Mouse (Mus musculus) kidney, adult 2 months (tissue): Measurements from ENCODE around the gene Gpx4. TPM values are rescaled to one million over a fixed set of nuclear protein-coding genes. Genes with fewer than 3 reads are reported as not detected.
A peak's percentile ranks its signal among the peaks of the same experiment; 100 is the strongest.

Experiments used
- DNase-seq: peaks from one replicate; pipeline ENCODE4 v3.0.0; 2021
- H3K27ac ChIP-seq: fragments of 200-500 bp; 2 replicates; pipeline ENCODE4 v1.5.1; 2012; ENCODE audit warnings: low read depth, low read length, control low read depth, inconsistent platforms; ENCODE audit not compliant: insufficient read depth
- H3K27me3 ChIP-seq: fragments of 200-500 bp; replicated peaks from 2 replicates; pipeline ENCODE4 v1.6.1; 2012; ENCODE audit warnings: mild to moderate bottlenecking, moderate library complexity, low read length, inconsistent platforms; ENCODE audit not compliant: control insufficient read depth, insufficient read depth
- H3K36me3 ChIP-seq: fragments of 200-500 bp; 2 replicates; pipeline ENCODE4 v1.6.1; 2012; ENCODE audit warnings: mild to moderate bottlenecking, moderate library complexity, low read length, inconsistent platforms; ENCODE audit not compliant: control insufficient read depth, insufficient read depth
- H3K4me1 ChIP-seq: fragments of 200-500 bp; 2 replicates; pipeline ENCODE4 v1.6.1; 2011; ENCODE audit warnings: low read length; ENCODE audit not compliant: control insufficient read depth, insufficient read depth
- H3K4me3 ChIP-seq: fragments of 200-500 bp; 2 replicates; pipeline ENCODE4 v1.5.1; 2011; ENCODE audit warnings: mild to moderate bottlenecking, low read depth, low read length, control low read depth; ENCODE audit not compliant: insufficient read depth
- CTCF ChIP-seq: fragments of 200-500 bp; conservative IDR thresholded peaks from 2 replicates; pipeline ENCODE4 v1.5.1; 2011; ENCODE audit warnings: low read depth, mild to moderate bottlenecking, control low read depth, low read length, moderate library complexity, mixed read lengths; ENCODE audit not compliant: insufficient read depth, insufficient read length
- POLR2A ChIP-seq: fragments of 200-500 bp; IDR thresholded peaks from one replicate; pipeline ENCODE4 v1.6.1; 2011; ENCODE audit warnings: low read depth, low read length, control low read depth
- WGBS: fragments of 180-500 bp; shearing (Covaris S2); methylation state at CpG from one replicate; pipeline ENCODE4 v1.1.7; 2018; 5-methylcytosine and 5-hydroxymethylcytosine counted together
- polyA plus RNA-seq: library from polyadenylated mRNA; depleted of rRNA; stranded (reverse); fragments of >200 nt; gene quantifications from 2 replicates; pipeline ENCODE4 v1.2.3, GENCODE M21; 2012

Gpx4 gene
- polyA plus RNA-seq, 1 experiment, result 1,431 TPM

DNA sequence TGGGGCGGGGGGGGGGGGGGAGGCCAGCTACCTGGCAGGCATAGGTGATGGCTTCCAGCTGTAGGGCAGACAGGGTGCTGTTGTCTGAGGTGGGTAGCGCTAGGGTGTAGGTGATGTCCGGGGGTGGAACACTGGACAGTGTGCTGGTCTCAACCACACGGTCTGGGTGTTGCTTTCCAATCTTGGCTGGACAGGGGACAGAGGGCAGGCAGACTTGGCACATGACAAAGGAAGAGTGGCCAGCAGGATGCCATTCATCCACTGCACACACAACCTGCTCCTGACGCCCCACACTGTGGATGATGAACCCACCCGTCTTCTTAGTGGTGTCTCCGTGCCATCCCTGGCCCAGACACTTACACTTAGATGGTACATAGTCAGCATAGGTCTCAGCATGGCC, 22.3 kb downstream of the Gpx4 start:
- Histone ChIP-seq H3K27me3 (no peaks in the 10 kb centered on the region), H3K36me3 (no peaks in the 10 kb centered on the region), H3K27ac (no peak overlapping the region), H3K4me3 (no peak overlapping the region), H3K4me1 (peaks cover 34% of the 10 kb centered on the region)
- TF ChIP-seq POLR2A (no peak), CTCF (no peak)
- DNase-seq, result peak; percentile 57
- 77% methylated on average over 7 of the region's 7 CpGs for WGBS

DNA sequence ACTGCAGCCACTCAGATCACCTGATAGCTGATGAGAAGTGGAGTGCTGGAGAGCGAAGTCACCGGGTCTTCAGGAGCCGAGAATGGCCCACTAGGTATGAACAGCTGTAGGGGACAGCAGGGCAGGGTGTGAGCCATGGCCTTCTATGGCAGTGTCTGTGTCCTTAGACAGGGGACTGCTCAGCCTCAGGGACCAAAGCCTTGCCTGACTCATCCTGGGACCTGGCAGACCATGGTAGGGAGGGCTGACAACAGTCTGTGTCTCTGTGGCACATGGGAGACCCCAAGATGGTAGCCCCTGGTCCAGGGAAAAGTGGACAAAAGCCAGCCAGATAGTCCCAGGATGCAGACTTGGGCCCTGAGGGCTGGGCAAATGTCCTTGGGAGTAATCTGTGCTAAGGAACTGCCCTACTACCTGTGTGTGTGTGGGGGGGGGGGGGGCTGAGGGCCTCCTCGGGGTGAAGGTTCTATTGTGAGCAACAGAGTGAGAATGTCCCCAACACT, 23.0 kb downstream of the Gpx4 start:
- H3K27ac ChIP-seq, result no peak overlapping the region
- H3K4me1 ChIP-seq, result peaks cover 37% of the 10 kb centered on the region
- H3K4me3 ChIP-seq, result no peak overlapping the region
- no peak for DNase-seq
- 83% methylated on average over 4 of the region's 4 CpGs for WGBS
- no peaks in the 10 kb centered on the region for H3K27me3 ChIP-seq
- no peaks in the 10 kb centered on the region for H3K36me3 ChIP-seq
- TF ChIP-seq POLR2A, result no peak
- TF ChIP-seq CTCF, result no peak

DNA sequence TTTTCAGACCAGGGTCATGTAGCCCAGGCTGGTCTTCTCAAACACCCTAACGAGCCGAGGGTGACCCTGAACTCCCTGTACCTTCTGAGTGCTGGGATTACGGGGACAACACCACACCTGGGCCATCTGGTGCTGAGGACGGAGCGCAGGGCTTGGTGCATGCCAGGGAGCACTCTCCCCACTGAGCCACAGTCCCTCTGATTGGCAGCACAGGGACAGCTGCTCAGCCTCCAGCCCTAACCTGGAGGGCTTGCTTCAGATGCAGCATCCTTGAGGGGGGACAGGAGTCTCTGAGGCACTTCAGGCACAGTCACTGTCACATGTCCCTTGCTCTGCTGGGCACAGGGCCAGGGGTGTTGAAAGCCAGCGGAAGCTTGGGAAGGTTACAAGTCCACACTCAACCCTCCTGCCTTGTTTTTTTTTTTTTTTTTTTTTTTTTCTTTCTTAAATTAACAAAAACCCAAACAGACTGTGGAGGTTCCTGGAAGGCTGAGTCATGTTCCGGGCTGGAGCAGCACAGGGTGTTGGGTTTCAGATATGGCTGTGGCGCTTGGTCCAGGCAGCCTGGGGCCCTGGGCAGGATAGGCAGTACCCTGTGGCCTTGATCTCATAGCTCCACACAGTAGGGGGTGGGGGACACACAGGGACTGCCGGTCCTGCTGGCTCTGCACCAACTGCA, 24.0 kb downstream of the Gpx4 start:
- DNase-seq, result peak; percentile 96
- 38% methylated on average over 9 of the region's 9 CpGs for WGBS
- H3K27ac ChIP-seq, result peak overlapping the region; percentile 84
- peaks cover 37% of the 10 kb centered on the region for H3K4me1 ChIP-seq
- no peaks in the 10 kb centered on the region for H3K27me3 ChIP-seq
- no peaks in the 10 kb centered on the region for H3K36me3 ChIP-seq
- H3K4me3 ChIP-seq, result no peak overlapping the region
- TF ChIP-seq CTCF (no peak), POLR2A (no peak)

DNA sequence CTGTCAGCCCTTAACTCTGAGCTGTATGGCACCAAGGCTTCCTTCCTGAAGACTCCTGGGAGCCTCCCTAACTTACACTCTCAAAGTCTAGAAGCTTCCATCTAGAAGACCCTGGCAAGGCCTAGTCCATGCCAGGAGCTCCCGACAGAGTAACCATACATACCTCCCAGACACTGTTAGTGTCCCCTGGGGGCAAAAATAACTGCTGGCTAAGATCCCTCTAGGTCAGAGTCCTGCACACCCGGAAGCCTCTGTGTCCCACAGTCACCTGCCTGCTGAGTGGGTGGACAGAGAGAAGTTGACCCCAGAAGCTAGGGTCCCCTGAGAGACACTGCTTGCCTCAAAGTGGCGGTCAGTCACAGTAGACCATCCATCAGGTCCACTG, 24.5 kb downstream of the Gpx4 start:
- no peak for TF ChIP-seq CTCF
- no peak for TF ChIP-seq POLR2A
- peak; percentile 75 for DNase-seq
- no peak overlapping the region for H3K4me3 ChIP-seq
- H3K36me3 ChIP-seq, result no peaks in the 10 kb centered on the region
- H3K27me3 ChIP-seq, result no peaks in the 10 kb centered on the region
- peaks cover 37% of the 10 kb centered on the region for H3K4me1 ChIP-seq
- WGBS, result 15% methylated on average over 3 of the region's 3 CpGs
- peak overlapping the region; percentile 84 for H3K27ac ChIP-seq

DNA sequence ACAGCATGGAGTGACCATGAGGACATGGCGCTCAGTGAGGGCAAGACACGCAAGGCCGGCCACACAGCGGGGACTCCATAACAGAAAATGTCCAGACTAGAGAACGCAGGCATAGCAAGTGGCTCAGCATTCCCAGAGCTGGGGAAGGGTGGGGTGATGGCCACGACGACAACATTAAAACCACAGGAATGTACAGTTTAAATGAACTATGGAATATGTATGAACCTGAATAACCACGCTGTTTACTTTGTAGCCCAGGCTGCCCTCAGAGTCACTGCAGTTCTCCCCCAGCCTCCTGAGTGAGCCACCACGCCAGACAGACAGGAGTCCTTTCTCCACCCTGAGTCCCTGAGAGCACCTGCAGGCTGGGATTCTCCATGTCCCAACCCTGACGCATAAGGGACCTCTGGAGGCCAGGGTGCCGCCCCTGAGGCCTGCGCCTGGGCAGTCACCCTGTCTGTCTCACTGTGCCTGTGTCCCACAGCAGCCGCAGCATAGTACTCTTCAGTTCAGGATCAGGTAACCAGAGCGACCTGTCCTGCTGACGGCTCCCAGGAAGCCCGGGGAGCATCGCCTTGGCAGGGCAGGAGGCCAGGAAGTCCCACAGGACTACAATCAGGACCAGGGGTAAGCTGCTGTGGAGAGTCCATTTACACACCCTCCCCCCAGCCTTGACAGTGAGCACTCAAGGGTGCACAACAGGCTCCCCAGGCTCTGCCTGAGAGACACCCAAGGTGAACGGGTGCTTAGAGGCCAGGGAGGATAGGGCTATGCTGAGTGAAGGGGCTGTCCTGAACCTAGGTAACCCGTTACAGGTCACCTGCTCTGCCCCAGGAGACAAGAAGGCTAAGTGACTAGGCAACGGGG, 25.9 kb downstream of the Gpx4 start:
- DNase-seq, result peak; percentile 71
- H3K36me3 ChIP-seq, result no peaks in the 10 kb centered on the region
- peaks cover 37% of the 10 kb centered on the region for H3K4me1 ChIP-seq
- 0 out of 2 replicates have a peak overlapping the region, but pooled peaks have one; percentile 2 for H3K27ac ChIP-seq
- no peaks in the 10 kb centered on the region for H3K27me3 ChIP-seq
- no peak for TF ChIP-seq POLR2A
- no peak for TF ChIP-seq CTCF
- 65% methylated on average over 20 of the region's 20 CpGs for WGBS
- H3K4me3 ChIP-seq, result no peak overlapping the region

DNA sequence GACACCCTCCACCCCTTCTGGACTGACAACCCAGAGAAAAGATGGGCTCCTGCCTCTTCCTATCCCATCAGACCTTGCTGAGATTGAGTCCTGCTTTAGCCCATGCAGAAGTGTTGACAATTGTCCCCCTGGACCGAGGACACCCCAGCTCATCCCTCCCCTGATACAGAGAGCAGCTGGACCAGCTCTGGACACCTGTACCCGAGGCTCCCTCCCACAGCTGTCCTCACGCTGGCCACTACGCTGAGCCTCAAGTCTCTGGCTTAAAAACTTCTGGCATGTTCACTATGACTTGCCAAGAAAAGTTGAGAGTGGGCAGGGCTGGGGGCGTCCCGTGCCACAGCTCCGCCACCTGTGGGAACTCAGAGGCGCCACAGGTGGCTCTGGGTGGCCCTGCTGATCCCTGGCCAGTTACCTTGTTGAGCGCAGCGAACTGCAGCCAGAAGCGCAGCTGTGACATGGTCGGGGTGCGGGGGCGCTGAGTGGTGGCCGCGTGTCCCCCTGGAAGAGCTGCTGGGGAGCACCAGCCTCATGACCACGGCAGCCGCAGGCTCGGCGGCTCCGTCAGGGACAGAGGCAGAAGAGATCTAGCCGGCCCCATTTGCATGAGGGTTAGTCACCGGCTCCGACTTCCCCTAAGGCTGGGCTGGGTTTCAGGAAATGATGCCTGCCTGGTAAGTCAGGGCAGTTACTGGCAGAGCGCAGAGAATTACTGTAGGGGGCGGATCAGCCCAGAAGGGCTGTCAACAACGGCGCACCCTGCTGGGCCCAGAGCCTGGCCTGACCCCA, 28.0 kb downstream of the Gpx4 start:
- Histone ChIP-seq H3K27ac (peak overlapping the region; percentile 82), H3K27me3 (no peaks in the 10 kb centered on the region), H3K36me3 (no peaks in the 10 kb centered on the region), H3K4me3 (peak overlapping the region; percentile 54), H3K4me1 (peaks cover 37% of the 10 kb centered on the region)
- WGBS, result 34% methylated on average over 28 of the region's 28 CpGs
- DNase-seq, result peak; percentile 83
- TF ChIP-seq CTCF (peak; percentile 31; the same call in 1 of the 2 replicates), POLR2A (no peak)

DNA sequence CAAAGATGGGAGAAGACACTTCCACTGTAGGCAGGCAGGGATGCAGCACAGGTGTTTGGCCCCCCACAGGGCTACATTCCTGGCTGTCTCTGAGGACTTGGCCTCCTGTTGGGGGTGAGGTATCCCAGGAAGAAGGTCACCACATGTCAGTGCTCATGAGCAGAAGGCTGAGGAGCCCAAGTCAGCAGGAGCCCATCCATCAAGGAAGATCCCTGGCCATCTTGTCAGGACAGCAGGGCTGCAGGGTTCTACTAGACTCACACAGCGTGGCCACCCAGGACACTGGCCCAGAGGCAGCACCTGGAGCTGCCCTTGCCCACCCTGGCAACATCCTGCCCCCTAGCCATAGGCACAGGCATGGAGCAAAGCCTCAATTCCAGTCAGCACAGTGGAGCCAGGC, 29.0 kb downstream of the Gpx4 start:
- no peak overlapping the region for H3K27ac ChIP-seq
- H3K27me3 ChIP-seq, result no peaks in the 10 kb centered on the region
- H3K4me3 ChIP-seq, result no peak overlapping the region
- H3K36me3 ChIP-seq, result no peaks in the 10 kb centered on the region
- TF ChIP-seq POLR2A, result no peak
- no peak for TF ChIP-seq CTCF
- DNase-seq, result no peak
- WGBS, result 68% methylated on average over 1 of the region's 1 CpGs
- H3K4me1 ChIP-seq, result peaks cover 33% of the 10 kb centered on the region
